Mouse (Mus musculus): ENCODE results near the gene Caml.

DNA sequence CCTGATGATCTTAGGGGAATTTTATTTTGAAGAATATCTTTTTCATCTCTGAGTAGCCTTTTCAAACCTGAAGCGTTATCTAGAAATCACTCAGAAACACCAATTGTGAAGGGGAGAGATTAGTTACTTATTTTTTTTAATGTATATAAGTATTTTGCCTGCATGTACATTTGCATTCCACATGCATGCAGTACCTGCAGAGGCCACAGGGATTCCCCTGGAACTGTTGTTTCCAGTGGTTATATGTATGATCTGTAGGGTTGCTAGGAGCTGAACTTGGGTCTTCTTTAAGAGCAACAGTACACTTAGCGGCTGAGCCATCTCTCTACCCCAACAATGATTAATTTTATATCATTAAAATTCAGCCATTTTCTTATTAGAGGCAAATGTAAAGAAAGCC is 21.7 kb downstream of the Caml start:
- no peak for TF ChIP-seq CTCF (IDR thresholded peaks at IDR 0.05; ENCODE audit: low read depth, low read length)
- no peak for TF ChIP-seq POLR2A (IDR thresholded peaks at IDR 0.05; ENCODE audit: borderline replicate concordance, low read depth, low read length)

All from bone marrow macrophage, adult 2 months (primary cell).